Mouse (Mus musculus) cerebellum, postnatal 36 days (tissue): Measurements from ENCODE around the gene Mex3a.
A peak's percentile ranks its signal among the peaks of the same experiment; 100 is the strongest.

Source experiments
- DNase-seq, 2 experiments: peaks; one replicate each; pipeline ENCODE4 v3.0.0; 2021 to 2022; ENCODE audit warnings: mixed read lengths in 2 of 2

Mex3a gene

DNA sequence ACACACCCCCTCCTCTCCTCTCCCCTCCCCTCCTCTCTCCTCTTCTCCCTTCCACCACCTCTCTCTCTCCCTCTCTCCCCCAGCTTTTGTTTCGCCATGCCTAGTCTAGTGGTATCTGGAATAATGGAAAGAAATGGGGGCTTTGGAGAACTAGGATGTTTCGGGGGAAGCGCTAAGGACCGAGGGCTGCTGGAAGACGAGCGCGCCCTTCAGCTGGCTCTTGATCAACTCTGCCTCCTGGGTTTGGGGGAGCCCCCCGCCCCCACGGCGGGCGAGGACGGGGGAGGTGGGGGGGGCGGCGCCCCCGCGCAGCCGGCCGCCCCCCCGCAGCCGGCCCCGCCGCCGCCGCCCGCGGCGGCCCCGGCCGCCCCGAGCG, at the start of gene Mex3a:
Mex3a (plus strand) TSS at position 97 of the 376 bp plus-strand sequence.
- peak in 1 of 2 experiments; percentile 7 for DNase-seq

DNA sequence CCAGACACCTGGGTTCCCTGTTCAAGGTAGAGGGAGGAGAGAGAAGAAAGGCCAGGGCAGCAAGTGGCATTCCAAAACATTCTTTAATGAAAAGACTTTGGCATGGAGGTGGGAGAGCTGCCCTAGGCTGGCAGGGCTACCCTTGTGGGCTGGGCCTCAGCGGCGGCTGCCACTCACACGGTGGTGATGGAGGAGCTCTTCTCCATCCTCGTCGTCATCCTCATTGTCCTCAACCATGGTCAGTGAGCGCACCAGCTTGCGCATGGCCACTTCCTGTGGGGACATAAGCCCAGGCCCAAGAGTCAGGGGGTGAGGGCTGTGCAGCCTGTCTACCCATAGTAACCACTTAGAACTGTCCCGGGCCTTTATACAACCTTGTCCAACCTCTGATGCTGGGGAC, 49.1 kb upstream of the Mex3a start:
- DNase-seq, result no peak

DNA sequence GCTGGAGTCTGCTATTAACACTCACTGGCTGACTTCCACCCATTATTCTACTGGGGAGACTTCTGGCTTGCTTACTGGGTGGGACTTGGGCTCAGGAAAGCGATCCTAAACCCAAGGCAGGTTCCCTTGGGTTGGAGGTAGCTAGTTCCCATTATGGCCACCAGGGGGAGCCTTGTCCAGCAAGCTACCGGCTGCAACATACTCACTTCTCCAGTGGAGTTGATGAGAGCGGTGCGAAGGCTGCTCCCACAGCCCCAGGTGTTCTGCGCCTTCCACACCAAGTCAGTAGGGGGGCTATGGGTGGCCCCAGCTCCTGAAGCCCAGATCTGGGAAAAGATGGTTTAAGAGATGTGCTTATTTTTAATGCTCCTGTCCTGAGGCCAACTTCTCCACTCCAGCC, 48.6 kb upstream of the Mex3a start:
- peak; percentile 81 to 83 for DNase-seq

DNA sequence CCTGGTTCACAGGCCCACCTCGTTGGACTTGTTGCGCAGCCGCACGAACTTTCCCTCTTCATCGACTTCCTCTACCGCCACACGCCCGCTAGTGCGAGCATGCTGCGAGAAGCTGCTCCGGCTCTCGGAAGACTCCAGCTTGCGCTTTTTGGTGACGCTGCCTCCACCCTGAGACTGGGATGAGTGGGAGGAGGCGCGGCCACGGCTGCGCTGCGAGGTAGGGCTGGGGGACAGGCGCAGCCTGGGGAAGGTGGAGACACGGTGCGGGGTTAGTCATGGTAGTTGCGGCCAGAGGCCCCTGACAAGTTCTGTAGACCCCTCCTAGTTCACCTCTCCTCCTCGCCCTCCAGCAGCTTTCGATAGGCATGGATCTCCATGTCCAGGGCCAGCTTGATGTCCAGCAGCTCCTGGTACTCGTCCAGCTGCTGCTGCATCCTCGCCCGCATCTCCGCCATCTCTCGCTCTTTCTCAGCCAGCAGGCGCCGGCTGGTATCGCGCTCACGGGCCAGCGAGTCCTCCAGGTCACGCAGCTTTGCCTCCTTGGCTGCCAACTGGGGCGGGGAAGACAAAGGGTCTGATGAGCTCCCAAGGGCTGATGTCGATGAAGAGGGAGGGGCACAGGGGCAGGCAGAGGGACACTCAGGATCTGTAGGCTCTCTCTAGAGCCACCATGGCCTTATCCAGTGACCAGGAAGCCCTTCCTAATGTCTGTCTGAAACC, 47.4 kb upstream of the Mex3a start:
- DNase-seq, result no peak

DNA sequence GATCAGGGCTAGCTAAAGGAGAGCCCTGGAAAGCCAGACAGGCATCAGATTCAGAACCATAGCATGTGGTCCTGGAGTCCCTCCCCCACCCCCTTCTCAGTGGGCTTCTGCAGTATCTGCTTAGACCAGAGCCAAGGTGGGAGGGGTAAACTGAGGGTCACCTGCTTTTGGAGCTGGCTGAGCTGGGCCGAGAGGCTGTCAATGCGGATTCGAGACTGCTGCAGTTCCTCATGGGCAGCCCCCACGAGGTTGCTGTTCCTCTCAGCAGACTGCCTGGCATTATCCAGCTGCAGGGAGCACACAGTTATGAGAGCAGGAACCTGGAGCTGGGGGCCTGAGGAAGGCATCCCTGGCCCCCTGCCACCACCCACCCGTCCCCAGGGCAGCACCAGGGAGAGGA, 46.2 kb upstream of the Mex3a start:
- no peak for DNase-seq

DNA sequence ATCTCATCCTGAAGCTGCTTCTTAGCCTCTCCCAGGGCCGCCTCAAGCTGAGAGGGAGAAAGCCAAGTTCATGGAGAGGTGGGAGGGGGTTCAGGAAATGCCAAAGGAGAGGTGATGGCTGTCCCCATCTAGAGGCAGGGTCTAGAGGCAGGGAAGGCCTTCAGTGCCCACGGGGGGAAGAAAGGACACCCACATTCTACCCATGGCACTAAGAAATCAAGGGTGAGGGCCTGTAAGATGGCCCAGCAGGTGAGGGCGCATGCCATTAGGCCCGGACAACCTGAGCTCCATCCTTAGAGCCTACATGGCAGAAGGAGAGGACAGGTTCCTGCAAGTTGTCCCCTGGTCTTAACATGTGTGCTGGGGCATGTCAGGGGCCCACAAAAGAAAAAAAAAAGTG, 45.3 kb upstream of the Mex3a start:
- no peak for DNase-seq

DNA sequence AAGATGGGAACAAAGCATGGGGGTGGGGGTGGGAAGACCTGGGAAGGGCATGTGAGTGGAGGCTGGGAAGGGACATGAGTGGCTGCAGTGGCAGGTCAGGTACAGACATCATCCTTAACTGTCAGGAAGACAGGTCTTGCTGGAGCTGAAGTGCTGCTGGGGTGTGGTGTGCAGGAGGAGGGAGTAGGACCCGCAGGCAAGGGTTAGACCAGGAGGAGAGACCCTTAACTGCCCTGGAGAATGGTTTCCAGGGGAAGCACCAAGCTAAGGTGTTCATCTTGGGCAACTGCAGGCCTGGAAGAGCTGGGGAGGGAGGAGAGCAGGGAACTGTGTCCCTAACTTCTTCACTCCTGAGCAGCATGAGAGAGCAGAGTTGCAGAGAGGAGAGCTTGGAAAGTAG, 44.8 kb upstream of the Mex3a start:
- no peak for DNase-seq

DNA sequence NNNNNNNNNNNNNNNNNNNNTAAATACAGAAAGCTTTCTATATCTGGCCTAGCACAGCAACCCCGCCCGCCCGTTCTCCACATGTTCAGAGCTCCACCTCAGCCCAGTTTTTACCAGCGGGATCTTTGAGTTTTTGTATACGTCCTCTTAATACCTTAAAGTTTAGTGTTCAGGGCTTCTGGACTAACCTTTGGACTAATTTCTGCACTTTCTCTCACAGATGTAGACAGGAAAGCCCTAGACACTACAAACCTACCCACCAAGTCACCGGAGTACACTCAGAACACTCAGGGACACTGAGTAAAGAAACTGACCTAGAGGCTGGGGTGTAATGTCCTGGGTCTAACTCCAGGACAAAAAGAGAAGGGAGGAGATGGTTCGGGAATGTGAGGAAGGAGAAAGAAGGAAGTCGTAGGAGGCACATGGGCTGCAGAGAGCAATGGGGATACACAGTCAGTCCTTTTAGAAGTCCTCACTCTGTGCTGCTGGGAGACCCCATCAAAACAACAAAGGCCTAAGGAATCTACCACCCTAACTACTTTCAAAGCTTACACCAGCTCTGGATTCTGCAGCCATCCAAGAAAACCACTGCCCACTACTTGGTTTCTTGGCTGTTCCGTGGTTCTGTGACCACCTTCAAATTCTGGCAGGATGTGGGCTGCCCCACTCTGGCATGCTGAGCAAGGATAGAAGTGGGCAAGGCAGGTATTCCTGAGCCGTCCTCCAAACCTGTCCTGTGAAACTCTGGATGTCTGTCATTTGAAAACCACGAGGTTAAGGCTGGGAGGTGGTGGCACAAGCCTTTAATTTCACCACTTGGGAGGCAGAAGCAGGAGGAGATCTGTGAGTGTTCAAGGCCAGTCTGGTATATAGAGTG, 38.3 kb upstream of the Mex3a start:
- no peak for DNase-seq

DNA sequence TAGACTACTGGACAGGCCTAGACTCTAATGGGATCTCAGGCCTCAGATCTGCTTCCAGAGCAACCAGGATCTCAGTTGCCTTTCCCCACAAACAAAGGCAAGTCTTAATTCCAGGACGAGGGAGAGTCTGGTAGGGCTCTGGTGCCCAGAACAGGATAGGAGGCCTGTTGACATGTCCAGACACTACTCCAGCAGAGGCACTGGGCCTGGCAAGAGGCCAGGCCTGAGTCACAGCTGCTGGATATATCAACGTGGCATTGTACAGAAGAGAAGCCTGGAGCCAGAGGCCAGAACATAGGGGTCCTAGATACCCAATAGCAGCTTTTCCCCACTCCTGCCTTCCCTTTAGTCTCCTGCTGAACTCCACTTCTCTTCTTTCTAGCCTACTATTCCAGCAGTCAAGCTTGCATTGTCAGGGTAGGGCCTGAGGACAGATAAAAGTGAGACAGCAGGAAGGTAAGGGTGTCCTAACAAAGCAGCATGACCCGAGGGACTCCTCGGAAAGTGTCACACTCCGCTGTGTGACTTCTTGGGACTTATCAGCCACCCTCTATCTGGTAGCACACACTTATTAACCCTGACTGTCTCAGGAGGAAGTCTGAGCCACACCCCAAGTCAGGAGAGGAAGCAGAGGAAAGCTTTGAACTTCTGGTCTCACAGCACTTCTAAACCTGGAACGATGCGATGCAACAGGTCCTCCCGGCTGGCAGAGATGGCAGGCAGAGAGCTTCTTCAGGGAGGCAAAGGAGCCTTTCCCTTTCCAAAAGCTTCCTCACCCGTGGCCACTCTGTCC, 37.2 kb upstream of the Mex3a start:
- DNase-seq, result no peak

DNA sequence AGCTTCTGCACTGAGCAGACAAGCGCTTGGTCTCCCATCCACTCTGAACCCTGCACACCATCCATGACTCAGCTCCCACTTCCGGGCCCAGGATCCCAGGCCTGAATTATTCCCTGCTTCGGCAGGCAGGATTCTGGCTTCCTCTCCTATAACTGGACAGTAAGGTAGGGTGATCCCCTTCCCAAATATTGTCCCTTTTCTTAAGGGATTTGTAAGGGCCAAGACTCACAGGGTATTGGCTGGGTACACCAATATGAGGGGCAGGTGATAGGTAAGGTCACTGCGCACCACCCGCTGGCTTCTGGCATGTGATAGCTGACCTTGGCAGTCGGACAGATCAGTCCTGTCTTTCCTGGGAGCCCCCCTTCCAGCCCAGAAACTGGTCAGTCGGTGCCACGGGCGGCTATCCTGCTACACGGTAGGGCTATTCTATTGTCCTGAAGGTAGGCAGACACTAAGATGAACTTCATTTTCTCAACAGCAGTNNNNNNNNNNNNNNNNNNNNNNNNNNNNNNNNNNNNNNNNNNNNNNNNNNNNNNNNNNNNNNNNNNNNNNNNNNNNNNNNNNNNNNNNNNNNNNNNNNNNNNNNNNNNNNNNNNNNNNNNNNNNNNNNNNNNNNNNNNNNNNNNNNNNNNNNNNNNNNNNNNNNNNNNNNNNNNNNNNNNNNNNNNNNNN, 36.3 kb upstream of the Mex3a start:
- DNase-seq, result peak in 1 of 2 experiments; percentile 38

DNA sequence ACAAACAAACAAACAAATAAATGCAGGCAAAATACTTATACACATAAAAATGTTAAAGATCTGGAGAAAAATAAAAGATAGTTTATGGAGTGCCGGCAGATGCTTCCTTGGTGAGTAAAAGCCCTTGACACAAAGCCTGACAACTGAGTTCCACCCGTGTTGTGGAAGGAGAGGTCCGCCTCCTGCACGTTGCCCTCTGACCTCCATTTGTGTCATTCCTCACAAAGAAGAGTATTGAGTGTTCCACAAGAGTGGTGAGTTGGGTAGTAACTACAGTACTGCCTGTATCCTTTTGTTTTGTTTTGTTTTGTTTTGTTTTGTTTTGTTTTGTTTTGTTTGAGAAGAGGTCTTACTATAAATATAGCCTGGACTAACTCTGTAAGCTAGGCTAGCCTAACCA, 32.6 kb upstream of the Mex3a start:
- no peak for DNase-seq

DNA sequence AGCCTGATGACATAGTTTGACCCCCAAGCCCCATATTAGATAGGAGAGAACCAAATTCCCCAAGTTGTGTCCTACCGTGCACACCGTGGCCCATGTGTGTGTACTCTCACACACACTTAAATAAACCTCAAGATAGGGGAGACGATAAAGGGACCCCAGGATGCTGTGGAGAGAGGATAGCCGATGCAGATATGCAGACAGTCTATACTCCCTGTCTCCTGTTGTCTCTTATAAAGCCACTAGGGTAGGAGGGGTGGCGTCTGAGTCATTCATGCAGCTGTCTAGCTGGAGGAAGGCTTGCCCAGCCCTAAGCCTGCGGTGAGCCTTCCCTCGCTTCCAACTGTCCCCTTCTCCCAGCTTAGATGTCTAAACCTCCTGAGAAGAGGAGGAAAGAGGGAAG, 32.1 kb upstream of the Mex3a start:
- no peak for DNase-seq

DNA sequence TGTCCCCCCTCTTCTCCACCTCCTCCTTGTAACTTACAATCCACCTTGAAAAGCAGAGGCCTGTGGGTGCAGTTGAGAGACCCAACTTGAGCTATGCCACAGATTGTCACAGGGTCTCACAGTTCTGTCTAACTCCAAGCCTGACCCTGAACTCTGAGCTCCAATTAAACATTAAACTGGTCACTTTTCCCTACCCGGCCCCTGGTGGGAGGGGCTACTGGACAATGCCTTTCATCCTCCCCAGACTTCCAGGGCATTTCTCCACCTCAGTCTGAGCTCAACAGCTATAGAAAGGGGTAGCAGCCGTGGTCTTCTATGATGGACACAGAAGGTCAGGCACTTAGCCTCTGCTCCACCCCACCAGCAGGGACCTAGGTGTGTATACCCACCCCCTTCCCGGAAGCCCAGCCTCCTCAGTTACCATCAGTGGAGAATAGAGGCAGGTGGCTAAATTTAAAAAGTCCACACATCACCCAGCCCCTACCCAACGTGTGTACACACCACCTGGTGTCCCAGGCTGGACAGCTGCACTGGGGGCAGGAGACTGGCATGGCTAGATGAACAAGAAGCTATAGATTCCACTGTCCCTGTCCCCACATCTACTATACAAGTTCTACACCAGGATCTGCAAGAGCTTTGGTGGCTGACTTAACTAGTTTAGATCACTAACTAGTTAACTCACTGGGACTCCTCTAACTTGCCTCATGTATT, 31.4 kb upstream of the Mex3a start:
- DNase-seq, result no peak

DNA sequence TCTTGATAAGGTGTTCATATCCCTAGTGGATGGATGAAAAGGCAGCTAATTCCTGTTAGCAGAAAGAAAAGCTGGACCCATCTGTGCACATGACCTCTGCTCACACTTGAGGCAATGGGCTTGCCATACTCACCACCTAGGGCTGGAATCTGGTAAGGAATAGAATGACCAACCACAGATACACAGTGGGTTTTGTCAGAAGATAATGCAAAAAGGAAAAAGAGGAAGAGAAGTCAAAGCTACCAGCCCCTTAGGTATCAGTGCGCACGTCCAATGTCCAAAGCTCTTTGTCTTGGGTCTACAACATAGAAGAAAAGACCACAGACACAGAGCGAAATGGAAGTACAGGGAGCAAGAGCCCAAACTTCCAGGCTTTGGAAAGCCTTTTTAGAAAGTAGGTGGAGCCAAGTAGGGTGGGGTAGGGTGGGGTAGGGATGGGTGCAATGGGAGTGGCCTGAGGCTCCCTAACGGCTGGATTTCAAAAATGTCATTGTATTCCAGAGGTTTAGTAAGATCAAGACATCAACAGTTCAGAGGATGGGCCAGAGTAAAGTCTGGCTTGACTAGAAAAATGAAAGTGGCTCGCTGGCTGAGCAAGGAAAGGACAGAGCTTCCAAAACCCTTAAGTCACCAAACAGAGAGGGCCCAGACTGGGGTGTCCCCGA, 30.7 kb upstream of the Mex3a start:
- no peak for DNase-seq

DNA sequence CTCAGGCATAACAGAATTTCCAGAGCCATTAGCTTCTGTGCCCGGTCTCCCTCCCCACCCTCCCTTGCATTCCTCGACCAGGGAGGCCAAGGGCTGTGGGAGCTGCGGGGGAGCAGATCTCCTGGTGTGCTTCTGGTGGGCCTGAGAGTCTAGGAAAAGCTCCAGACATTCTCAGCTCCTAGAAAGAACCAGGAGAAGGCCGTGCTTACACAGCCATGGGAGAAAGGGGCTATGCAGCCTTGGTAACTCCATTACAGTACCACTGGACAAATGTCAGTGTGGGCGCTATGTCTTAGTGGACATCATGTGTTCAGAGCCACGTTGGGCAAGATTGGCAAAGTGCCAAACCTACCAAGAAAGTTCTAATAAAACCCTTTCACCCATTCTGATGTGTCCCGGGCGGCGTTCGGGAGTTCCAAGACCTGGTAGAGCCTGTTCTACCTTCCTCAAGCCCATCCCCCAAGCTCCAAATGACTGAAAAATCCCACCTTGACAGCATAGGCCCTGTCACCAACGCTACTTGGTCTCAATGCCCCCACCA, 30.1 kb upstream of the Mex3a start:
- peak in 1 of 2 experiments; percentile 49 for DNase-seq

DNA sequence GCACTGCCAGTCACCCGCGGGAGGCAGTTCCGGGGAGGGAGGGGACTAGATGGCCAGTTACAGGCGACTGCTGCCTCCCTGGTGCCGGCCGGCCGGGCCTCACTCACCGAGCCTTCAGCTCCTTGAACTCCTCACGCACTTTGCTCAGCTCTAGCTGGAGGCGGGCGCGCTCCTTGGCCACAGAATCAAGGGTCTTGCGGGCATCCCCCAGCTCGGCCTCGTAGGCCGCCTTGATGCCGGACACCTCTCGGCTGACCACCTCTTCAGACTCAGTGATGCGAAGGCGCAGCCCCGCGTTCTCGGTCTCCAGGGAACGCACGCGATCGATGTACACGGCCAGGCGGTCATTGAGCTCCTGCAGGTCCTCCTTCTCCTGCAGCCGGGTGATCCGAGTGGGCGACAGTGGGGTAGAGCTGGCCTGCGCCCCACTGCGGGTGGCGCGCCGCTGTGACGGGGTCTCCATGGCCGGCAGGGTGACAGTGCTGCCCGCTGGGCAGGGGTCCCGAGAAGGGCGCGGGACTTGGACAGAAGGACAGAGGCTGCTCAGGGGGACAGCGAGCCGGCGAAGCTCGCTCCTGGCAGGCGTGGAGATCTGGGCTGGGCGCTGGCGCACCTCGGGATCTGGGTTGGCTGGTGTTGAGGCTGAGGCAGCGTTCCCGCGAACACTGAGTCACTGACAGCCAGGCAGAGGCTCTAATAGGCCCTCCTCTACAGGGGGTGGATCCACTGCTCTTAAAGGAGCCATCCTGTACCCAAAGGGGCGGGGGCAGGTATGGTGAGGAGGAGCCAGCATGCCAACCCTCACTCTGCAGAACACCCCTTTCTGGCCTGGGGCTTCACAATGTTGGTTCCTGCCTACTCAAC, 29.3 kb upstream of the Mex3a start:
- DNase-seq, result peak; percentile 92 to 95

DNA sequence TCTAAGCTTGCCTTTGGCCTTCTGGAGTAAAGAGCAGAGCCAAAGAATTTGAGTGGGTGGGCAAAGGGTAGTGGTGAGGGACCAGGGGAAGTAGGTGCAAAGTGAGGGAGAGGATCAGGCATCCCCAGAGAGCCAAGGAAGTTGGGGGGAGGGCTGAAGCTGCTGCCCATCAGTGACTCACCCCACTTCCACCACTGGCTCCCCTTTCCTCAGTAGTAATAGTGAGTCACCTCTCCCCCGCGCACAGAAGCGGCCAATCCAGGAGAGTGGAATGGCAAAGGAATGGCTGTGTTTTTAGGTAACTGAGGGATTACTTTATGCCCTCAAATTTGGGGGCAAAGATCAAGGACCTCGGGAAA, 28.7 kb upstream of the Mex3a start:
- DNase-seq, result no peak

DNA sequence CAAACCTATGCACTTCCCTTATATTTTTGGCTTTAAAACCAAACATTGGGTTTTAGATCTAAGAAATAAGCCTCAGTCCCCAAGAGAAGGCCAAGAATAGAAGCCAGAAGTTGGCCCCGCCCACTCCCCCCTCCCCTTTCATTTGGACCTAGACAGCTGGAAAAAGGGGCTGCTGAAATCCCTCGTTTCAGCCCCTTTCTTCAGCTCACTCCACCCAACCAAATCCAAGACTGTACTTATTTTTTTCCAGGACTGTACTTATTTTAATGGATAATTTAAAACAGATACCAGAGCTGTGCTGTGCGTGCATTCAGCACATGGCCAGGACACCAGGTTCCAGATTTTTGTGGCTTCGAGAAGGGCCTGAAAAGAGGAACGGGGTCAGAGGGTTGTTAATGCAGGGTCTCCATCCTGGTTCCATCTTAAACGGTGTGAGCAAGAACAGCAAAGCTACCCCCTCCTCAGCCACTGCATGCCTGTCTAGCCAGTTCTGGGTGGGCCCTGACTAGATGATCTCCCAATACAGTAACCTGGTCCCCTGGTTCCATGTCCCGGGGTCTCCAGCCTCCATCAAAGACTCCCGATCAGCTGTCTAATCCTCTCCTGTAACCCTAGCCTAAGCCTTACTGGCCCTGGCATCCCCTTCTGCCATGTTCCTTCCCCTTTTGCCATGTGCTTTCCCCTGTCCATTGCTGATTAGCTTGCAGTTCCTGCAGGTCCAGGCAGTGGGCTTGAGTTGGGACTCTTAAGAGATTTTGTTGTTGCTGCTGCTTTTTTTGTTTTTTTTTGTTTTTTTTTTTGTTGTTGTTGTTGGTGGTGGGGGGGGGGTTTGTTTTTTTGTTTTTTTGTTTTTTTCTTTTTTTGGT, 28.1 kb upstream of the Mex3a start:
- no peak for DNase-seq

DNA sequence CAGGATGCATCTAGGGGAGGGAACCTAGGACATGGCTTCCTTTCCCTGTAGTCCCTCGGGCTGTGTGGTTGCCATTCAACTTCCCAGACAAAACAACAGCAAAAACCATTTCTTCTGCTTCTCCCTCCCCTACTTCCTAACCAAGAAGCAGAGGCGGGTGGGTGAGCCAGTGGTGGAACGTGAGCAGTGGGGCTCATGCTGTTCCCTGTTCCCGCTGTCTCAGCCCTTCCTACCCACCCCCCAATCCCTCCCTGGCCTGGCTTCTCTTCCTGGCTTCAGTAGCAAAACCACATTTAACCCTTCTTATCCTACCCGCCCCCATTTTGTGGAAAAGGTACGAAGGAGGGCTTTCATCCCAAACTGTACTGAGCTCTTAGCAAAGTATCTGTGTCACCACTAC, 27.1 kb upstream of the Mex3a start:
- DNase-seq, result no peak
